8 mouse cellular contexts compared by ENCODE assay signal in genomic region chr5:31870856-31871520, GRCm38 (mm10).
DNase-seq lines count a peak whose midpoint lies in the region; ATAC-seq lines count a peak whose summit lies in the region.
"Had no signal": no experiment of that assay in that cellular context is flagged by ENCODE, and none has a peak within 500 bp of the region (broad histone marks: within the 10 kb centered on the region; RNA-seq: fewer than 3 reads in every experiment).

No protein-coding gene starts in this region.

- 0 out of 2 replicates have a peak overlapping the region, but pooled peaks have one; percentile 12 for H3K9ac ChIP-seq in limb, embryonic 11.5 days (ENCODE audit: low read length)
- H3K9ac ChIP-seq in stomach, embryonic 15.5 days, result no peak overlapping the region
- H3K9ac ChIP-seq: liver, embryonic 15.5 days had no signal

- no peak overlapping the region for H3K4me3 ChIP-seq in limb, embryonic 11.5 days (ENCODE audit: low read depth, low read length)
- H3K4me3 ChIP-seq in limb, embryonic 10.5 days, result no peak overlapping the region
- no peak overlapping the region for H3K4me3 ChIP-seq in heart, embryonic 10.5 days
- no peak overlapping the region for H3K4me3 ChIP-seq in stomach, embryonic 15.5 days (replicated peaks)
- H3K4me3 ChIP-seq: liver, embryonic 15.5 days had no signal

- no peak for DNase-seq in limb, embryonic 11.5 days (ENCODE audit: low spot score)
- DNase-seq in limb, embryonic 10.5 days (ENCODE audit: low spot score), result no peak
- peak; percentile 76 for DNase-seq in heart, embryonic 10.5 days (ENCODE audit: low spot score)
- DNase-seq in lung, postnatal 25 days (ENCODE audit: low spot score), result peak; percentile 65
- DNase-seq in gastrocnemius, postnatal 36 days, result no peak
- DNase-seq in cerebellum, postnatal 4 days (ENCODE audit: low spot score in 2 of 2), result no peak

- H3K27ac ChIP-seq in limb, embryonic 11.5 days (replicated peaks; ENCODE audit: low read depth, low read length), result no peak overlapping the region
- H3K27ac ChIP-seq in limb, embryonic 10.5 days, result no peak overlapping the region
- peak overlapping the region; percentile 70 for H3K27ac ChIP-seq in heart, embryonic 10.5 days
- peak overlapping the region; percentile 44; the same call in 1 of the 2 replicates for H3K27ac ChIP-seq in stomach, embryonic 15.5 days
- H3K27ac ChIP-seq: liver, embryonic 15.5 days had no signal

- intact Hi-C loops in gastrocnemius, postnatal 36 days (cut with DNase I), result no loop called here

- no peak overlapping the region for H3K4me2 ChIP-seq in limb, embryonic 11.5 days (ENCODE audit: low read depth, severe bottlenecking)
- H3K4me2 ChIP-seq in stomach, embryonic 15.5 days, result no peak overlapping the region
- H3K4me2 ChIP-seq: liver, embryonic 15.5 days had no signal

- no peaks in the 10 kb centered on the region for H3K27me3 ChIP-seq in limb, embryonic 11.5 days (ENCODE audit: control insufficient read depth, insufficient read depth, low read length)
- no peaks in the 10 kb centered on the region for H3K27me3 ChIP-seq in limb, embryonic 10.5 days (ENCODE audit: low read depth, poor library complexity, severe bottlenecking)
- no peaks in the 10 kb centered on the region for H3K27me3 ChIP-seq in heart, embryonic 10.5 days (ENCODE audit: insufficient read depth, poor library complexity, severe bottlenecking)
- no peaks in the 10 kb centered on the region for H3K27me3 ChIP-seq in stomach, embryonic 15.5 days (replicated peaks)
- H3K27me3 ChIP-seq: liver, embryonic 15.5 days had no signal

- no peaks in the 10 kb centered on the region for H3K4me1 ChIP-seq in limb, embryonic 11.5 days (ENCODE audit: control insufficient read depth, insufficient read depth, low read length)
- no peaks in the 10 kb centered on the region for H3K4me1 ChIP-seq in limb, embryonic 10.5 days
- H3K4me1 ChIP-seq in heart, embryonic 10.5 days, result no peaks in the 10 kb centered on the region
- H3K4me1 ChIP-seq in stomach, embryonic 15.5 days, result no peaks in the 10 kb centered on the region
- H3K4me1 ChIP-seq: liver, embryonic 15.5 days had no signal

- no peaks in the 10 kb centered on the region for H3K36me3 ChIP-seq in limb, embryonic 11.5 days (ENCODE audit: control insufficient read depth, insufficient read depth, low read length)
- no peaks in the 10 kb centered on the region for H3K36me3 ChIP-seq in limb, embryonic 10.5 days
- no peaks in the 10 kb centered on the region for H3K36me3 ChIP-seq in heart, embryonic 10.5 days
- no peaks in the 10 kb centered on the region for H3K36me3 ChIP-seq in stomach, embryonic 15.5 days
- H3K36me3 ChIP-seq: liver, embryonic 15.5 days had no signal

- no peak for ATAC-seq in limb, embryonic 11.5 days (ENCODE audit: insufficient number of reproducible peaks, low FRiP score, low TSS enrichment, low read depth)
- no peak for ATAC-seq in stomach, embryonic 15.5 days (ENCODE audit: insufficient read depth, low FRiP score, low read depth)

- 82% methylated on average over 8 of the region's 8 CpGs for WGBS in limb, embryonic 11.5 days
- 90% methylated on average over 8 of the region's 8 CpGs for WGBS in limb, embryonic 10.5 days
- WGBS in heart, embryonic 10.5 days, result 71% methylated on average over 8 of the region's 8 CpGs
- 73% methylated on average over 8 of the region's 8 CpGs for WGBS in stomach, embryonic 15.5 days

- no peaks in the 10 kb centered on the region for H3K9me3 ChIP-seq in limb, embryonic 11.5 days (ENCODE audit: control insufficient read depth, low read length)
- H3K9me3 ChIP-seq in limb, embryonic 10.5 days (replicated peaks), result no peaks in the 10 kb centered on the region
- H3K9me3 ChIP-seq in heart, embryonic 10.5 days, result no peaks in the 10 kb centered on the region
- H3K9me3 ChIP-seq in stomach, embryonic 15.5 days, result no peaks in the 10 kb centered on the region
- H3K9me3 ChIP-seq: liver, embryonic 15.5 days had no signal

Comparison
In these comparisons a context has a peak if more than half of its experiments do, and no peak if none do; other contexts are left out.
1. DNase-seq: peak in heart, embryonic 10.5 days (single experiment) and lung, postnatal 25 days (single experiment); none in limb, embryonic 11.5 days (single experiment), limb, embryonic 10.5 days (single experiment), gastrocnemius, postnatal 36 days (0 of 2) and cerebellum, postnatal 4 days (0 of 2).
2. H3K27ac ChIP-seq: peak in heart, embryonic 10.5 days (single experiment) and stomach, embryonic 15.5 days (single experiment); none in limb, embryonic 11.5 days (single experiment) and limb, embryonic 10.5 days (single experiment).